Mouse (Mus musculus) brain, embryonic 14.5 days (tissue): Measurements from ENCODE around the gene Matn1.

Source experiments
- CTCF ChIP-seq: fragments of 200-500 bp; IDR thresholded peaks from 2 replicates; pipeline ENCODE4 v1.5.1; 2012; ENCODE audit warnings: inconsistent platforms, mild to moderate bottlenecking, moderate library complexity, borderline replicate concordance; ENCODE audit not compliant: insufficient read depth, insufficient read length; ENCODE audit errors: extremely low read depth
- POLR2A ChIP-seq: fragments of 200-500 bp; IDR thresholded peaks from 2 replicates; pipeline ENCODE4 v1.6.1; 2012; ENCODE audit warnings: mild to moderate bottlenecking, inconsistent platforms, borderline replicate concordance; ENCODE audit not compliant: poor library complexity, insufficient read depth, insufficient read length, severe bottlenecking; ENCODE audit errors: extremely low read depth

- TF ChIP-seq POLR2A (no peak), CTCF (no peak)
These were observed 45.0 kb downstream of the Matn1 start for GRCm38 (mm10) chr4:130989146-130989545.
